Mouse (Mus musculus): ENCODE measurements around the gene Mad2l1bp.

DNA sequence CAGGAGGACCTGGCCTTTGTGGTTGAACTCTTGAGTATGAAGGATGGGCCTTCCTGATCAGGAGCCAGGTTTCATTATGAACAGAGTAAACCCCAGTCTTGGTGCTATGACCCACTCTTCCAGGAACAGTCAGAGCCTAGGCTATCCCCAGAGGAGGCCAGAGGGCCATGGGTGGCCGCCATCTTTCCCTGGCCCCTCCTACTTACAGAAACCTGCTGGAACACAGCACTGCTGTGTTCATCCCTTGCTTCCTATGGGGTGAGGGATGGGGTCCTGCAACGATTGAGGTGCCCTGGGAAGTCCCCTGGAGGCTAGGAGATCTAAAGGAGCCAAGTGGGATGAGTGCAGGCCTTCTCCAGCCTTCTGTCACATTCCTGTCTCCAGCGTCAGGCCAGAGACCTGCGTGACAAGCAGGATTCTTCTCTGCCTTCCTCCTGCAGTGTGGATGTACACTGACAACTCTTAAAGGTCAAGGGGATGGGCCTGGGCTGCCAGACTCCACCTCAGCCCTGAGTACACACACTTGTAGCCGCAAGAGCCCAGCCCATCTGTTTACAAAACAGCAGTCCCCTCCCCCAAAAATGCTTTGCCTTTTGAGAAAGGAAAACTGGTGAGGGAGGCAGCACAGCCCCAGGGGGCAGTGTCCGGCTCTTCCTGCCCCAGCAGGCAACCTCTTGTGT lies 25.4 kb downstream of the Mad2l1bp start:
- no peak for TF ChIP-seq POLR2A (IDR thresholded peaks at IDR 0.05; ENCODE audit: low read depth, low read length)
- no peak for TF ChIP-seq CTCF (conservative IDR thresholded peaks at IDR 0.05; ENCODE audit: insufficient read depth, insufficient read length, low read depth, low read length)
